Comparison of ENCODE assay signal across 13 mouse cellular contexts in the genomic region with DNA sequence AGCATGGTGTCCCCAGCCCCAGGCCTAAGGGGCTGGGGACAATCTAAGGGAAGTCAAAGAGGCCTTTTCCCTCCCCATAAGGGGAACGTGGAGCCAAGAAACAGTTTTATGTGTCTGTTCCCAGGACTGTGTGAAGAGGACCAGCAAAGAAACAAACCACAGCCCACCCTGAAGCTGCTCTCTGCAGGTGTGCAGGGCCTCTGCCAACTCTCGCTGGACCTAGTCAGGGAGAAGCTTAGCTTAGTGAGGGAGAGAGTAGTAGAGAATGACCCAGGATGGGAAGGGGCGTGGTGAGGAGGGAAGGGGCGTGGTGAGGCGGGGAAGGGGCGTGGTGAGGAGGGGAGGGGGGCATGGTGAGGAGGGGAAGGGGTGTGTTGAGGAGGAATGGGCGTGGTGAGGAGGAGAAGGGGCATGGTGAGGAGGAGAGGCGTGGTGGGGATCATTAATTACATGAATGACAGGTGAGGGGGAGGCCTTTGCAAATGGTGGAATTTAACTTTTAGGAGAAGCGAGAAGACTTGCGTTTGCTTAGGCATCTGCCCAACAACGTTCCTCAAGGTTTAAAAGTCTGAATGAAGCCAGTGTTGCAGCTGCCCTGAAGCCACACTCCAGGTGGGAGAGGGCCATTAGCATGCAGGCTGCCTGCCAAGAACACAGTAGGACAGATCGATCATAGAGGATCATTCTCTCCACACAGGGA. TPM values are rescaled to one million over a fixed set of nuclear protein-coding genes. Genes with fewer than 3 reads are reported as not detected.
DNase-seq lines count a peak whose midpoint lies in the region; ATAC-seq and TF ChIP-seq lines count a peak whose summit lies in the region.
"Had no signal": no experiment of that assay in that cellular context is flagged by ENCODE, and none has a peak within 500 bp of the region (broad histone marks: within the 10 kb centered on the region; RNA-seq: fewer than 3 reads in every experiment).

No protein-coding gene starts in this region.

- intact Hi-C loops in left cerebral cortex, postnatal 4 days (cut with DNase I) = loop anchor here (10.0 kb wide), 1 partner anchor 74 kb away; no protein-coding TSS in a partner anchor
- intact Hi-C loops in heart, postnatal 14 days (cut with DNase I) = no loop called here
- intact Hi-C loops in gastrocnemius, adult 2 months (cut with DNase I) = no loop called here

- no peaks in the 10 kb centered on the region for H3K27me3 ChIP-seq in hindbrain, postnatal 0 days (ENCODE audit: insufficient read depth, low read length)

- peak; percentile 41 for DNase-seq in left cerebral cortex, postnatal 4 days
- no peak for DNase-seq in left cerebral cortex, adult 18-20 months (ENCODE audit: low spot score in 2 of 2)
- DNase-seq in ZHBTc4 (ENCODE audit: low read depth, low spot score) = peak; percentile 91
- no peak for DNase-seq in hindbrain, postnatal 0 days (ENCODE audit: low spot score)
- peak; percentile 59 for DNase-seq in mesoderm, embryonic 11.5 days (ENCODE audit: low read depth, low spot score)
- DNase-seq in heart, postnatal 14 days = no peak
- DNase-seq in gastrocnemius, adult 2 months = no peak
- DNase-seq in ovary, postnatal 14 days (ENCODE audit: low spot score) = no peak
- DNase-seq: heart, adult 2 months; kidney, postnatal 14 days; right cerebral cortex, postnatal 4 days had no signal

- no peaks in the 10 kb centered on the region for H3K9me3 ChIP-seq in hindbrain, postnatal 0 days (ENCODE audit: low read length)

- no peak for TF ChIP-seq CTCF in hindbrain, postnatal 0 days (IDR thresholded peaks at IDR 0.05; ENCODE audit: low read depth)
- TF ChIP-seq CTCF in gastrocnemius, adult 2 months (IDR thresholded peaks at IDR 0.05) = no peak

- 0 out of 2 replicates have a peak, but pooled peaks cover 8% of the 10 kb centered on the region for H3K4me1 ChIP-seq in hindbrain, postnatal 0 days (ENCODE audit: insufficient read depth, low read length)

- no peak for ATAC-seq in hindbrain, postnatal 0 days

- H3K4me2 ChIP-seq in hindbrain, postnatal 0 days (ENCODE audit: low read depth, low read length) = 0 out of 2 replicates have a peak overlapping the region, but pooled peaks have one; percentile 18

- 6% methylated on average over 12 of the region's 12 CpGs for WGBS in hindbrain, postnatal 0 days

- no peak overlapping the region for H3K4me3 ChIP-seq in hindbrain, postnatal 0 days (ENCODE audit: low read length)
- H3K4me3 ChIP-seq in gastrocnemius, adult 2 months = no peak overlapping the region
- H3K4me3 ChIP-seq: heart, adult 2 months had no signal

- no peak overlapping the region for H3K27ac ChIP-seq in hindbrain, postnatal 0 days
- no peak overlapping the region for H3K27ac ChIP-seq in gastrocnemius, adult 2 months
- H3K27ac ChIP-seq: heart, adult 2 months; liver, embryonic 14.5 days had no signal

- H3K9ac ChIP-seq in hindbrain, postnatal 0 days (replicated peaks; ENCODE audit: low read length) = no peak overlapping the region
- H3K9ac ChIP-seq: liver, embryonic 14.5 days had no signal

- no peaks in the 10 kb centered on the region for H3K36me3 ChIP-seq in hindbrain, postnatal 0 days (ENCODE audit: insufficient read depth, low read length)

RNA-seq across cellular contexts. Expression of a gene that starts 9.3 kb away (rescaled TPM):
- 10 to 100 TPM; 11.3 to 11.4 TPM for total RNA-seq in left cerebral cortex, postnatal 4 days (2021)
- 10 to 100 TPM; 14.3 TPM for total RNA-seq in left cerebral cortex, adult 18-20 months (2021)
- total RNA-seq in hindbrain, postnatal 0 days (2014; rRNA removed) = 12.8 and 13.3 TPM in 2 replicates
- 6.5 and 7.1 TPM in 2 replicates for polyA plus RNA-seq in hindbrain, postnatal 0 days (2015; fragmentation: Nextera tagmentation; extraction: Ambion mirVana)
- 1 to 10 TPM; 8.3 to 9.9 TPM for total RNA-seq in heart, postnatal 14 days (2021)
- 10 to 100 TPM in 1 of 2 experiments, 1 to 10 TPM in 1; 9.4 to 11.3 TPM for total RNA-seq in gastrocnemius, adult 2 months (2021)

RNA-seq across cellular contexts. Expression of a gene that starts 37.1 kb away (rescaled TPM):
- total RNA-seq in left cerebral cortex, postnatal 4 days (2021) = under 1 TPM in 1 of 2 experiments, not detected in 1; 0.18 TPM
- under 1 TPM; 0.19 to 0.40 TPM for total RNA-seq in left cerebral cortex, adult 18-20 months (2021)
- total RNA-seq in hindbrain, postnatal 0 days (2014; rRNA removed) = 0.43 and 0.84 TPM in 2 replicates
- polyA plus RNA-seq in hindbrain, postnatal 0 days (2015; fragmentation: Nextera tagmentation; extraction: Ambion mirVana) = 0.43 and 0.58 TPM in 2 replicates
- total RNA-seq in heart, postnatal 14 days (2021) = under 1 TPM in 1 of 2 experiments, not detected in 1; 0.12 TPM
- total RNA-seq in gastrocnemius, adult 2 months (2021) = not detected
- polyA plus RNA-seq: embryonic facial prominence, embryonic 11.5 days had no signal

Comparison
In these comparisons a context has a peak if more than half of its experiments do, and no peak if none do; other contexts are left out.
1. DNase-seq: peak in left cerebral cortex, postnatal 4 days (single experiment), ZHBTc4 (single experiment) and mesoderm, embryonic 11.5 days (single experiment); none in left cerebral cortex, adult 18-20 months (0 of 2), hindbrain, postnatal 0 days (single experiment), heart, postnatal 14 days (0 of 2), gastrocnemius, adult 2 months (single experiment) and ovary, postnatal 14 days (single experiment).